Mouse (Mus musculus): ENCODE data around the gene Casp7. TPM values are rescaled to one million over a fixed set of nuclear protein-coding genes. Genes with fewer than 3 reads are reported as not detected.
"Not testable (repeated sequence)": the region's sequence is repeated elsewhere in the genome, so short reads cannot be mapped to it uniquely, and the experiment has no call there.

Gene Casp7
- polyA plus RNA-seq, 1 experiment from 2014 or later = 18.0 TPM

DNA sequence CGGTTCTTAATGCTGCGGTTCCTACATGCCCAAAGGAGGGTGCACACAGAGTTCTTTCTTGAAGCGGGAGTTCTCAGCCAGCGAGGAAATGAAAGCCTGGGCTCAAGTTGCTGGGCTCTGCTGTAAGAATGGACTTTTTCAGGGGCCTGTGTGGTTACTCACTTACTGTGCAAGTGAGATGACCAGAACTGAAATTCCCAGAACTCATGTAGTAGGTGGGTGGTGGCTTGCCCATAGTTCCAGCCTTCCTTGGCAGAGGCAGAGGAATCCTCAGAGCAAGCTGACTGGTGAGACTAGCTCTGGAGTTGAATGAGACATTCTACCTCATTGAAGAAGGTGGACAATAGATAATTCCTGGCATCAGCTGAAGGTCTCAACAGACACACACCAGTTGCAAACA is 8.9 kb downstream of the Casp7 start:
- H3K9ac ChIP-seq (replicated peaks; ENCODE audit: low read depth, low read length) = no peak overlapping the region
- H3K4me3 ChIP-seq (ENCODE audit: low read depth, low read length) = no peak overlapping the region
- H3K9me3 ChIP-seq (ENCODE audit: control insufficient read depth, low read length) = no peaks in the 10 kb centered on the region
- no peak overlapping the region for H3K27ac ChIP-seq (ENCODE audit: low read depth, low read length)
- no peak overlapping the region for H3K4me2 ChIP-seq (ENCODE audit: low read depth, low read length)
- H3K27me3 ChIP-seq (ENCODE audit: control insufficient read depth, insufficient read depth, low read length) = no peaks in the 10 kb centered on the region
- 96% methylated on average over 4 of the region's 4 CpGs for whole genome bisulfite sequencing
- ATAC-seq (ENCODE audit: low read depth) = no peak
- no peaks in the 10 kb centered on the region for H3K4me1 ChIP-seq (ENCODE audit: control insufficient read depth, insufficient read depth, low read length)
- no peaks in the 10 kb centered on the region for H3K36me3 ChIP-seq (ENCODE audit: control insufficient read depth, insufficient read depth, low read length)

- Histone ChIP-seq H3K27me3 (ENCODE audit: control insufficient read depth, insufficient read depth, low read length) (no peaks in the 10 kb centered on the region), H3K4me3 (ENCODE audit: low read depth, low read length) (no peak overlapping the region), H3K27ac (ENCODE audit: low read depth, low read length) (no peak overlapping the region), H3K4me1 (ENCODE audit: control insufficient read depth, insufficient read depth, low read length) (no peaks in the 10 kb centered on the region), H3K36me3 (ENCODE audit: control insufficient read depth, insufficient read depth, low read length) (no peaks in the 10 kb centered on the region), H3K9ac (replicated peaks; ENCODE audit: low read depth, low read length) (no peak overlapping the region), H3K9me3 (ENCODE audit: control insufficient read depth, low read length) (no peaks in the 10 kb centered on the region), H3K4me2 (ENCODE audit: low read depth, low read length) (no peak overlapping the region)
- WGBS = 95% methylated on average over 7 of the region's 7 CpGs
- ATAC-seq (ENCODE audit: low read depth) = no peak
Measured at GRCm38 (mm10) chr19:56406581-56406980, 9.7 kb downstream of the Casp7 start.

DNA sequence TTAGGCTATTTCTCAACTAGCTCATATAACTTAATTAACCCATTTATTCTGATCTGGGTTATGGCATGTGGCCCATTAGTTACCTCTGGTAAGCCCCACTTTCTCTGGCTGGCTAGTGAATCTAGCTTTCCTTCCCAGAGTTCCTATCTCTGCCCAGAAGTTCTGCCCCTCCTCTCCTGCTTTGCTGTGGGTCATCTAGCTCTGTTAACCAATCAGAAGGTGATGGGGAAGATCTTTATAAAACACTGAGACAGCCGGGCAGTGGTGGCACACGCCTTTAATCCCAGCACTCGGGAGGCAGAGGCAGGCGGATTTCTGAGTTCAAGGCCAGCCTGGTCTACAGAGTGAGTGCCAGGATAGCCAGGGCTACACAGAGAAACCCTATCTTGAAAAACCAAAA is 13.0 kb downstream of the Casp7 start:
- not testable (repeated sequence) for H3K36me3 ChIP-seq (ENCODE audit: control insufficient read depth, insufficient read depth, low read length); H3K4me2 ChIP-seq (ENCODE audit: low read depth, low read length); H3K9me3 ChIP-seq (ENCODE audit: control insufficient read depth, low read length); H3K9ac ChIP-seq (replicated peaks; ENCODE audit: low read depth, low read length); H3K27ac ChIP-seq (ENCODE audit: low read depth, low read length); ATAC-seq (ENCODE audit: low read depth); H3K4me3 ChIP-seq (ENCODE audit: low read depth, low read length); H3K4me1 ChIP-seq (ENCODE audit: control insufficient read depth, insufficient read depth, low read length); H3K27me3 ChIP-seq (ENCODE audit: control insufficient read depth, insufficient read depth, low read length)
- WGBS = 99% methylated on average over 4 of the region's 4 CpGs

DNA sequence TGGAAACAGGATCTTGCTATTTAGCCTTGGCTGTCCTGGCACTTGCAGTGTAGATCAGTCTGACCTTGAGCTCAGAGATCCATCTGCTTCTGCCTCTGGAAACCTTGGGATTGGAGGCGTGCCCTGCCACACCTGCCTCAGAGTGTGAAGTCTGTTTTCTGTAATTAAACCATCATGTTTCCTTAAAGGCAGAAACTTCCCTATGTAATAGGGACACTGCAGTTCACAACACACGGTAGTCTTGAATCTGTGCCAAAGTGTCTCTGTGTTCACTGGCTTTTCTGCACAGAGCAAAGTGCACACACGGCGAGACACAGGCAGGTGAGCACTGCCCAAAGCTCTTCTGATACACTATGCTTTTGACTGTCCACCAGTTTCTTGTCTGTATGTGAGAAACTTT is 21.5 kb downstream of the Casp7 start:
- Histone ChIP-seq H3K4me2 (ENCODE audit: low read depth, low read length) (no peak overlapping the region), H3K27me3 (ENCODE audit: control insufficient read depth, insufficient read depth, low read length) (no peaks in the 10 kb centered on the region), H3K9ac (replicated peaks; ENCODE audit: low read depth, low read length) (no peak overlapping the region), H3K4me3 (ENCODE audit: low read depth, low read length) (no peak overlapping the region), H3K27ac (ENCODE audit: low read depth, low read length) (no peak overlapping the region), H3K4me1 (ENCODE audit: control insufficient read depth, insufficient read depth, low read length) (0 out of 2 replicates have a peak, but pooled peaks cover 3% of the 10 kb centered on the region), H3K9me3 (ENCODE audit: control insufficient read depth, low read length) (no peaks in the 10 kb centered on the region), H3K36me3 (ENCODE audit: control insufficient read depth, insufficient read depth, low read length) (no peaks in the 10 kb centered on the region)
- WGBS = 92% methylated on average over 4 of the region's 4 CpGs
- no peak for ATAC-seq (ENCODE audit: low read depth)

- no peak for ATAC-seq (ENCODE audit: low read depth)
- Histone ChIP-seq H3K9me3 (ENCODE audit: control insufficient read depth, low read length) (no peaks in the 10 kb centered on the region), H3K4me2 (ENCODE audit: low read depth, low read length) (no peak overlapping the region), H3K4me1 (ENCODE audit: control insufficient read depth, insufficient read depth, low read length) (peaks cover 8% of the 10 kb centered on the region; the same call in 1 of the 2 replicates), H3K4me3 (ENCODE audit: low read depth, low read length) (no peak overlapping the region), H3K36me3 (ENCODE audit: control insufficient read depth, insufficient read depth, low read length) (no peaks in the 10 kb centered on the region), H3K9ac (replicated peaks; ENCODE audit: low read depth, low read length) (no peak overlapping the region), H3K27me3 (ENCODE audit: control insufficient read depth, insufficient read depth, low read length) (no peaks in the 10 kb centered on the region), H3K27ac (ENCODE audit: low read depth, low read length) (no peak overlapping the region)
- WGBS = 74% methylated on average over 9 of the region's 9 CpGs
Measured at GRCm38 (mm10) chr19:56419452-56419851, 22.5 kb downstream of the Casp7 start.

DNA sequence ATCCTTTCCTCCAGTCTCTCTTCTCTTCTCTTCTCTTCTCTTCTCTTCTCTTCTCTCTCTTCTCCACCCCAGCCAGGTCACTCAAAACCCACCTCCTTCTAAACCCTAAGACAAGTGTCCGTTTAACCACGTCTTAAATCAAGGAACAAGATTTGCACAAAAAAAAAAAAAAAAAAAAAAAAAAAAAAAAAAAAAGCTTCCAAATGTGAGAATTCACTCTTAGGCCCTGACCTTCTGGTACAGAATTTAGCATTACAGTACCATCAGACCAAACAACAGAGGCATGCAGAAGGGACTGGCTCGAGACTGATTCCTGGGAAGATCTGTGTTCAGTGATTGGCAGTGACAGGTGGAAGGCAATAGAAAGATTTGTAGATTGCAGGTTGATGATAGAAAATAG is 23.4 kb downstream of the Casp7 start:
- no peak overlapping the region for H3K27ac ChIP-seq (ENCODE audit: low read depth, low read length)
- H3K9me3 ChIP-seq (ENCODE audit: control insufficient read depth, low read length) = no peaks in the 10 kb centered on the region
- H3K4me3 ChIP-seq (ENCODE audit: low read depth, low read length) = no peak overlapping the region
- H3K4me1 ChIP-seq (ENCODE audit: control insufficient read depth, insufficient read depth, low read length) = peaks cover 11% of the 10 kb centered on the region; the same call in 1 of the 2 replicates
- no peaks in the 10 kb centered on the region for H3K27me3 ChIP-seq (ENCODE audit: control insufficient read depth, insufficient read depth, low read length)
- no peak overlapping the region for H3K4me2 ChIP-seq (ENCODE audit: low read depth, low read length)
- H3K36me3 ChIP-seq (ENCODE audit: control insufficient read depth, insufficient read depth, low read length) = no peaks in the 10 kb centered on the region
- WGBS = 98% methylated on average over 3 of the region's 3 CpGs
- ATAC-seq (ENCODE audit: low read depth) = no peak
- no peak overlapping the region for H3K9ac ChIP-seq (replicated peaks; ENCODE audit: low read depth, low read length)

- Histone ChIP-seq H3K4me2 (ENCODE audit: low read depth, low read length) (no peak overlapping the region), H3K4me3 (ENCODE audit: low read depth, low read length) (no peak overlapping the region), H3K27me3 (ENCODE audit: control insufficient read depth, insufficient read depth, low read length) (no peaks in the 10 kb centered on the region), H3K27ac (ENCODE audit: low read depth, low read length) (no peak overlapping the region), H3K36me3 (ENCODE audit: control insufficient read depth, insufficient read depth, low read length) (no peaks in the 10 kb centered on the region), H3K9ac (replicated peaks; ENCODE audit: low read depth, low read length) (no peak overlapping the region), H3K9me3 (ENCODE audit: control insufficient read depth, low read length) (no peaks in the 10 kb centered on the region), H3K4me1 (ENCODE audit: control insufficient read depth, insufficient read depth, low read length) (peaks cover 11% of the 10 kb centered on the region; the same call in 1 of the 2 replicates)
- ATAC-seq (ENCODE audit: low read depth) = peak; percentile 51; the same call in 1 of the 2 replicates
- WGBS = 22% methylated on average over 14 of the region's 14 CpGs
Measured at GRCm38 (mm10) chr19:56422476-56423338, 25.8 kb downstream of the Casp7 start.

- Histone ChIP-seq H3K4me3 (ENCODE audit: low read depth, low read length) (no peak overlapping the region), H3K9me3 (ENCODE audit: control insufficient read depth, low read length) (no peaks in the 10 kb centered on the region), H3K27me3 (ENCODE audit: control insufficient read depth, insufficient read depth, low read length) (no peaks in the 10 kb centered on the region), H3K4me2 (ENCODE audit: low read depth, low read length) (peak overlapping the region; percentile 16), H3K9ac (replicated peaks; ENCODE audit: low read depth, low read length) (no peak overlapping the region), H3K27ac (ENCODE audit: low read depth, low read length) (no peak overlapping the region), H3K4me1 (ENCODE audit: control insufficient read depth, insufficient read depth, low read length) (peaks cover 11% of the 10 kb centered on the region; the same call in 1 of the 2 replicates), H3K36me3 (ENCODE audit: control insufficient read depth, insufficient read depth, low read length) (no peaks in the 10 kb centered on the region)
- peak; percentile 31 for ATAC-seq (ENCODE audit: low read depth)
- WGBS = 43% methylated on average over 12 of the region's 12 CpGs
Measured at GRCm38 (mm10) chr19:56423370-56423769, 26.4 kb downstream of the Casp7 start.

GRCm38 (mm10) chr19:56424606-56425395 is 27.9 kb downstream of the Casp7 start:
- H3K4me3 ChIP-seq (ENCODE audit: low read depth, low read length) = no peak overlapping the region
- no peak overlapping the region for H3K9ac ChIP-seq (replicated peaks; ENCODE audit: low read depth, low read length)
- ATAC-seq (ENCODE audit: low read depth) = no peak
- H3K27ac ChIP-seq (ENCODE audit: low read depth, low read length) = no peak overlapping the region
- H3K4me1 ChIP-seq (ENCODE audit: control insufficient read depth, insufficient read depth, low read length) = peaks cover 11% of the 10 kb centered on the region; the same call in 1 of the 2 replicates
- H3K36me3 ChIP-seq (ENCODE audit: control insufficient read depth, insufficient read depth, low read length) = no peaks in the 10 kb centered on the region
- no peaks in the 10 kb centered on the region for H3K27me3 ChIP-seq (ENCODE audit: control insufficient read depth, insufficient read depth, low read length)
- no peak overlapping the region for H3K4me2 ChIP-seq (ENCODE audit: low read depth, low read length)
- no peaks in the 10 kb centered on the region for H3K9me3 ChIP-seq (ENCODE audit: control insufficient read depth, low read length)
- 69% methylated on average over 17 of the region's 17 CpGs for WGBS
